Mouse (Mus musculus): ENCODE measurements around the gene Slc17a9. TPM values are rescaled to one million over a fixed set of nuclear protein-coding genes. Genes with fewer than 3 reads are reported as not detected.
A peak's percentile ranks its signal among the peaks of the same experiment; 100 is the strongest.

Slc17a9 gene
- polyA plus RNA-seq, 1 experiment, result 6.1 TPM

DNA sequence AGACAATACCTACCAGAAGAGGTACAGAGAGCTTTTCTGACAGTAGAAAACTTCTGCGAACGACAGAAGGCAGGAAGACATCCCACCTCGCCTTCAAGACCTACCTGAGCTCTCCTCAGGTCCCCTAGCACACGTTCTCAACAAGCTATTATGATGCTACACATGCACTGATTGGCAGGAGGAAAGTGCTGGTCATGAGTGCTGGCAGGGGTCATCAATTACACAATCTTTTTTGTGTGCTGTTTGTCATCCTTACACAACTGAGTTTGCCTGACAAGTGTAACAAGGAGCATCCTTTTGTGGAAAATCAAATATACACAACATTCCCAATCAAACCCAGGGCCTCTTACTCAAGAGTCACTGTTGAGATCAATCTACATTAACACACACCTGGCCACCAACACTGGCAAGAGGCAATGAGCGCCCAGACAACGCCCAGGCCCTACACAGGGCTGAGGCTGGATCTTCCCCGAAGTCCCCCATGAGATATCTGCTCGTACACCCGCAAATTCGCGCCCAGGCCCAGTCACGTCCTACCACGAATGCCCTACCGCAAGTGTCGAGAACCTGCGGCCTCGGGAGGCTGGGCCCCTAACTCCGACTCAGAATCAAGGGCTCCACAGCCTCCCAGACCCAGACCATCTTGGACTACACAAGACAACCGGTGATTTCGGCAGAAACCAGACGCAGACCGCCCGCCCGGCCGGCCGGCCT, 23.9 kb upstream of the Slc17a9 start:
- Histone ChIP-seq H3K4me3 (replicated peaks) (peak overlapping the region; percentile 96), H3K27me3 (replicated peaks) (no peaks in the 10 kb centered on the region), H3K36me3 (replicated peaks; ENCODE audit: low read length) (peaks cover 6% of the 10 kb centered on the region), H3K9me3 (no peaks in the 10 kb centered on the region), H3K4me1 (peaks cover 91% of the 10 kb centered on the region)
- TF ChIP-seq GATA1 (IDR thresholded peaks at IDR 0.05; ENCODE audit: borderline replicate concordance, low read length) (no peak), FLI1 (IDR thresholded peaks at IDR 0.05; ENCODE audit: low read length) (no peak)

DNA sequence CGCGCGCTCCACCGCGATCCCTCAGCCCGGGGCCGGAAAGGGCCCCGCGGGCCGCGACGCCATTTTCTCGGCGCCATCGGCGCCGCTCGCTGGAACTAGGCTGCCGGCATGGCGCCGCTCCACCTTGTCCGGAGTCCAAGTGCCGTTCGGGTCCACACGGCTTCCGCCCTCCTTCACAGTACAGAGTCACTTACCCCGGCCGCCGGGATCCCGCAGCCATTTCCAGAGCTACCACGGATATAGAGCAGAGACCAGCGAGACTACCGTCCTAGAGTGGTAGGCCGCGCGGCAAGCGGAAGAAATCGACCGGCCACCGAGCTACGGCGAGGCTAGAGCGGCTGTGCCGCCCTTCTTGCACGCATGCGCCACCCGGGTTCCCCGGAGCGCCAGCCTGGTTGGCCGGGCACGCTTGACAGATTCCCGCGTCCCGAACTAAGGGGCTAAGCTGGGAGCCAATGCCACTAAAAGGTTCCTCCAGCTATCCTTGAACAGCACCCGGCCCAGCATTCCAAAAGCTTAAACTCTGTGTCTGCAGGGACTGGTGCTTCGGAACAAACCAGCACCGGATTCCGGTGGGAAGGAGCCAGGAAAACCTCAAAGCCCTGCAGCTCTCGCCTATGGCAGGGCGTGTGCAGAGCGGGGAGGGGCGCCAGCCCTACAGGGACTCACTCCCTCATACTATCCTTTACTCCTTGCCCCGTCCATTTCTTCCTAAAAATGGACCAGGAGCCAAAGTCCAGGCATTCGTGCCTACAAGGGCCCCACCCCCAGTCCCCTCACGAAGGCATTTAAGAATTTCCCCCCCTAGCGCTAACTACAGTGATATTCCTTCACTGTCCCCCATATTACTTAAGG, 23.1 kb upstream of the Slc17a9 start:
- TF ChIP-seq GATA1 (IDR thresholded peaks at IDR 0.05; ENCODE audit: borderline replicate concordance, low read length) (no peak), FLI1 (IDR thresholded peaks at IDR 0.05; ENCODE audit: low read length) (no peak)

DNA sequence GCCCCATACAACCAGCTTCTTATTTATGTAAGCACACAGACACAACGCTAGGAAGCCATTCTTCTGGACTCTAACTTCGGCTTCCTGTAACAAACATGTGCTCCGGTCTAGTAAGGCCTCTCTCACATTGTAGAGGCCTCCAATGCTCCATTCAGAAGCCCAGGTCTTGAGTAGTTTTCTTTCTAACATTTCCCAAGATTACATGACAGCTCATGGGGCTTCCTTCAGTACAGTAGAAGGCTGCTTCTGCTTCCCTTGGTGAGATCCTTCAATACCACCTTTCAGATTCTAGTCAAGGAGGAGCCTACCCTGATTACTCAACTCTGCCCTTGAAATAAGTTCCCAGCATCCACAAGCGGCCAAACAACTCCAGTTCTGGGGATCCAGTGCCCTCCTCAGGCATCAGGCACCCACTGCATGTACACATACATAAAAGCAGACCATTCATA, 22.3 kb upstream of the Slc17a9 start:
- H3K9me3 ChIP-seq, result no peaks in the 10 kb centered on the region
- H3K36me3 ChIP-seq (replicated peaks; ENCODE audit: low read length), result peaks cover 12% of the 10 kb centered on the region
- H3K4me1 ChIP-seq, result peaks cover 83% of the 10 kb centered on the region
- H3K27me3 ChIP-seq (replicated peaks), result no peaks in the 10 kb centered on the region
- H3K4me3 ChIP-seq (replicated peaks), result peak overlapping the region; percentile 96
- TF ChIP-seq GATA1 (IDR thresholded peaks at IDR 0.05; ENCODE audit: borderline replicate concordance, low read length), result no peak
- TF ChIP-seq FLI1 (IDR thresholded peaks at IDR 0.05; ENCODE audit: low read length), result no peak

More for the DNA sequence above, 23.1 kb upstream of the Slc17a9 start:
- peak overlapping the region; percentile 96 for H3K4me3 ChIP-seq (replicated peaks)
- H3K36me3 ChIP-seq (replicated peaks; ENCODE audit: low read length), result peaks cover 10% of the 10 kb centered on the region
- no peaks in the 10 kb centered on the region for H3K9me3 ChIP-seq
- H3K27me3 ChIP-seq (replicated peaks), result no peaks in the 10 kb centered on the region
- peaks cover 86% of the 10 kb centered on the region for H3K4me1 ChIP-seq

DNA sequence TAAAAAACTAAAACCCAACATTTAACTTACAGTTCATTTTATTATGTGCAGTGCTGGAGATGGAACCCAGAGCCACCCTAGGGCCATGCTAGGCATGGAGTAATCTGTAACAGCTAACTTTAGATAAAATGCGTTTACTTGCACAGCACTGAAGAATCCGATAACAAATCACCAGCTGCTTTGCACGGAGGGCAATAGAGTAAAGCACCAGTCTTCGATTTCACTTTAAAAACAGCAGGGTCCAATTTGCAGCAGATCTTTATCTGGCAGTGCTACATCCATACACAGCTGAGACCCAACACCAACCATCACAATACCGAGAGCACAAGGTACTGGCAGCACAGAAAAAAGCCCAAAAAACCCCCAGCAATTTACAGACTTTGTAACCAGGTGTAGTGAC, 21.9 kb upstream of the Slc17a9 start:
- no peaks in the 10 kb centered on the region for H3K9me3 ChIP-seq
- TF ChIP-seq FLI1 (IDR thresholded peaks at IDR 0.05; ENCODE audit: low read length) (no peak), GATA1 (IDR thresholded peaks at IDR 0.05; ENCODE audit: borderline replicate concordance, low read length) (no peak)
- H3K36me3 ChIP-seq (replicated peaks; ENCODE audit: low read length), result peaks cover 12% of the 10 kb centered on the region
- peaks cover 81% of the 10 kb centered on the region for H3K4me1 ChIP-seq
- no peaks in the 10 kb centered on the region for H3K27me3 ChIP-seq (replicated peaks)
- H3K4me3 ChIP-seq (replicated peaks), result no peak overlapping the region

DNA sequence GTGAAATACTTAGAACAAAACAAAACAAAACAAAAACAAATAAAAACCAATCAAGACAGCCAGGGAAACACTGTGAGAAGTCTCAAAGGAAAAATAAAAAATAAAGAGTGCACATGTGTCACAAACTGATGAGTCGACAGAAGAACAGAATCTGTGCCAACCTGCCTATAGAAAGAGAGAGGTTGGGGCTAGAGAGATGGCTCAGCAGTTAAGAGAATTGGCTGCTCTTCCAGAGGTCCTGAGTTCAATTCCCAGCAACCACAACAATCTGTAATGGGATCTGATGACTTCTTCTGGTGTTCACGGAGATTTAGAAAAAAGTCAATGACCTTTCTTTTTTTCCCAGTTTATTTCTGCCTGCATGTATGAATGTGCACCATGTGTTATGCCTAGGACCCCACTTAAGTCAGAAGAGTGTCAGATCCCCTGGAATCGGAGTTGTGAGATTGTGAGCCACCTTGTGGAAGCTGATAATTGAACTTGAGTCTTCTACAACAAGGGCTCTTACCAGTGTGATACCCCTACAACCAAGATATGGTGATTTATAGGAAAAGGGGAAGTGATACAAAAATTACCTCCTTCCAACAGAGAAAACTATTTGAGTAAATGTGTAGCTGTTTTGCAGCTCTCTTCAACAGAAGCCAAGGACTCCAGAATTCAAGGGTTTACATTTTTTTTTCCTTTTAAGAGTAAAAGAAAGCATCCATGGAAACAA, 21.3 kb upstream of the Slc17a9 start:
- TF ChIP-seq FLI1 (IDR thresholded peaks at IDR 0.05; ENCODE audit: low read length) (no peak), GATA1 (IDR thresholded peaks at IDR 0.05; ENCODE audit: borderline replicate concordance, low read length) (no peak)
- peaks cover 12% of the 10 kb centered on the region for H3K36me3 ChIP-seq (replicated peaks; ENCODE audit: low read length)
- H3K4me3 ChIP-seq (replicated peaks), result no peak overlapping the region
- no peaks in the 10 kb centered on the region for H3K9me3 ChIP-seq
- H3K4me1 ChIP-seq, result peaks cover 81% of the 10 kb centered on the region
- no peaks in the 10 kb centered on the region for H3K27me3 ChIP-seq (replicated peaks)

DNA sequence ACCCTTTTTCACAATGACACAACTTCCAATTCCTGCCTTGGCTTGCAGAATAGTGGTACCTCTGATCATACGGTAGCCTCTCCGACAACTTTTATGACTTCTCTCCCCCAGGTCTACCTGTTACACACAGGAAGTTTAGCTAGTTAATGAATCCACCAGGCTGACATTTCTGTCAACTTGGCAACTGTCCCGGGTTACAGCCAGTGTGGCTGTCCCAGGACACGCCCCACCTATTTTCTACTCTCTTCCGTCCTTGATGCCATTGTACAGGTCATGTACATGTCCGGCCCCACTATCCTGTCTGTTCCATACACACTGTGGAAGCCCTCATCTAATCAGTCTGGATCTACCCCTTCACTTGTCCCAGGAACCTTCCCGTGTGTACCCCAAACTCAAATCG, 20.5 kb upstream of the Slc17a9 start:
- H3K4me1 ChIP-seq, result peaks cover 75% of the 10 kb centered on the region
- H3K27me3 ChIP-seq (replicated peaks), result no peaks in the 10 kb centered on the region
- H3K36me3 ChIP-seq (replicated peaks; ENCODE audit: low read length), result peaks cover 12% of the 10 kb centered on the region
- TF ChIP-seq GATA1 (IDR thresholded peaks at IDR 0.05; ENCODE audit: borderline replicate concordance, low read length) (no peak), FLI1 (IDR thresholded peaks at IDR 0.05; ENCODE audit: low read length) (no peak)
- no peaks in the 10 kb centered on the region for H3K9me3 ChIP-seq
- H3K4me3 ChIP-seq (replicated peaks), result peak overlapping the region; percentile 75

DNA sequence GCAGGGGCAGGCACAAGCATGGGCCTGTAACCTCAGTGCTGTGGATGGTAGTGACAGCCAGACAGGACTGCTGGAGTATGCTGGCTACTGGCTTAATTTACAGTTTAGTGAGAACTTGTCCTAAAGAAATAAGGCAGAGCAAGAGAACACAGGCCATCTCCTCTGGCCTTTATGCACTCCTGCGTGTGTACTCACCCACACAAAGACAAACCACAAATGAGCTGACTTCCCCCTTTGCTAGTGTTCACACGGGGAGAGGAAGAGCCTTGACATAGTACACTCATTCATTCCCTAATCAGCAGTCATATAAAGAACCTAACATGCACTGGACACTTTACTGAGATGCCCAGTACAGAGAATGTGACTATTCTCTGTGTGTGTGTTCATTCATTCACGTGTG, 20.0 kb upstream of the Slc17a9 start:
- no peak for TF ChIP-seq FLI1 (IDR thresholded peaks at IDR 0.05; ENCODE audit: low read length)
- Histone ChIP-seq H3K27me3 (replicated peaks) (no peaks in the 10 kb centered on the region), H3K4me3 (replicated peaks) (peak overlapping the region; percentile 75), H3K4me1 (peaks cover 70% of the 10 kb centered on the region), H3K36me3 (replicated peaks; ENCODE audit: low read length) (peaks cover 12% of the 10 kb centered on the region), H3K9me3 (no peaks in the 10 kb centered on the region)

DNA sequence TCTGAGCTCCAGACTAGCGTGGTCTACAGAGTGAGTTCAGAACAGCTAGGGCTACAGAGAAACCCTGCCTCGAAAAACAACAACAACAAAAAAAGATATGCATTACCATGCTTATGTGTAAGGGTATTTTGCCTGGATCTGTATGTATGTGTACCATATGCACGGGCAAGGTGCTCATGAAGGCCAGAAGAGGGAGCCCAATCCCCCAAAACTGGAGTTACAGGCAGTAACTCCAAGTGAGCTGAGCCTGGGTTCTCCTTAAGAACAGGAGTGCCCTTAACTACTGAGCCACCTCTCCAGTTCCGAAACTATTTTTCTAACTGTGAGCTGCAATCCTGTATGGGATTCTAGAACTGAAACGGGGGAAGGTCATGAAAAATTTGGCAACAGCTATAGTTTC, 19.1 kb upstream of the Slc17a9 start:
- peaks cover 62% of the 10 kb centered on the region for H3K4me1 ChIP-seq
- peak overlapping the region; percentile 5 for H3K4me3 ChIP-seq (replicated peaks)
- TF ChIP-seq FLI1 (IDR thresholded peaks at IDR 0.05; ENCODE audit: low read length), result no peak
- no peak for TF ChIP-seq GATA1 (IDR thresholded peaks at IDR 0.05; ENCODE audit: borderline replicate concordance, low read length)
- H3K27me3 ChIP-seq (replicated peaks), result no peaks in the 10 kb centered on the region
- H3K9me3 ChIP-seq, result no peaks in the 10 kb centered on the region
- H3K36me3 ChIP-seq (replicated peaks; ENCODE audit: low read length), result peaks cover 12% of the 10 kb centered on the region

DNA sequence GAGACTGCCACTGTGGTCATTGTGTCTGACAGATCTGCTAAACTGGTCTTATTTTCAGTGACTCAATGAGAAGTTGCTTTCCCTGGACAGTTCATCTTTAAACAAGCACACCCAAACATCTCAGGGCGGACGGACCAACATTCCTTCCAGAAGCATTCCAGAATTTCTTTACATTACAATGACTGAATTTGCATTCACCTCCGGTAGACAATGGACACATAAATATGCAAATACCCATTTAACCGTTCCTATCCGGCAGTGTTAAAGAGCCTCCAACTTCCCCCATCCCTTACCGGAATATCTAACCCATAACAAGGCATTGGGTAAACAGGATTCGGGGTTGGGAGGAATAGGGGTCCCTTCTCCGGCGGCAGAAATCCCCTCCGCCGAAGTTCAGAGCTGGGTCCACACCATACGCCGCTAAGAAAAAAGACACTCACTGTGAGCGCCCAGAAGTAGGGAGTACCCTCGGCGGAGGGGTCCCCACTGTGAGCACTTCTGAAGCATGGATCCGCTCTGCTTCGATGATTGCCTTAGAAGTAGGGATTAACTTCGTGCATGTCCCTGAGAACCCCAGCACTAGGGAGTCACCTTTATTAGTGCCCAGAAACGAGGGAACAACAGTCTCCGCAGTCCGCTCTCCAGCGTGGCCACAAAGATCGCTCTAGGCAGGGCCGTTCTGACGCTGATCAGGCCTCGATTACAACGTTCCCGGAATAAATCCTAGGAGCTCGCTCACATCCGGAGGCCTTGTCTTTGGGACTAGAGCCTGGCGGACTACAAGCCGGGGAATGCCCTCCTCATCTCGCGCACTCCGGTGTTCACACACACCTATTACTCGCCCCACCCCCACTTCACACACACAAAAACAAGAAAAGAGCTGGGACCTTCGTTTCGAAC, 15.8 kb upstream of the Slc17a9 start:
- TF ChIP-seq FLI1 (IDR thresholded peaks at IDR 0.05; ENCODE audit: low read length), result no peak

More for the DNA sequence above, 15.8 kb upstream of the Slc17a9 start:
- Histone ChIP-seq H3K36me3 (replicated peaks; ENCODE audit: low read length) (peaks cover 34% of the 10 kb centered on the region), H3K9me3 (no peaks in the 10 kb centered on the region), H3K27me3 (replicated peaks) (no peaks in the 10 kb centered on the region), H3K4me3 (replicated peaks) (peak overlapping the region; percentile 97), H3K4me1 (peaks cover 60% of the 10 kb centered on the region)

Data from megakaryocyte, embryonic 14.5 days (primary cell).